Mouse (Mus musculus): ENCODE measurements around the gene Bmp6.
A peak's percentile ranks its signal among the peaks of the same experiment; 100 is the strongest.

Bmp6 gene

DNA sequence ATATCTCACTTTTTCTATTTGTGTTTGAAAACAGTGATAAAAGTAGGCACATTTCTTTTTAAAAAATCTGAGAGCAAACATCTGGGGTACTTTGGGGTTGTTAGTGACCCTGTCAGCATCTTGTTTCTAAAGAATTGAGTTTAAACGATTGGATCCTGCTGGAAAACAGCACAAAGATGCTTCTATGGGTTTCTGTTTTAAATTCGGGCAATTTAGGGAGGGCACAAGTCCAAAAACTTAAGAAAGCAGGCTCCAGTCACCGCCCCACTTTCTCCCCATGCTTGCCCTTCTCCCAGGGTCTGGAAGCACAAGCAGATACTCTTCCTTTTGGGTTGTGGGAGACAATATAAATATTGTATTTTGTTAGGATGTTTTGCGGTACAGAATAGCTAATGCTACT is 14.1 kb downstream of the Bmp6 start:
- no peak for DNase-seq

- DNase-seq, result no peak
These were observed 17.8 kb downstream of the Bmp6 start for GRCm38 (mm10) chr13:38362751-38363150.

DNA sequence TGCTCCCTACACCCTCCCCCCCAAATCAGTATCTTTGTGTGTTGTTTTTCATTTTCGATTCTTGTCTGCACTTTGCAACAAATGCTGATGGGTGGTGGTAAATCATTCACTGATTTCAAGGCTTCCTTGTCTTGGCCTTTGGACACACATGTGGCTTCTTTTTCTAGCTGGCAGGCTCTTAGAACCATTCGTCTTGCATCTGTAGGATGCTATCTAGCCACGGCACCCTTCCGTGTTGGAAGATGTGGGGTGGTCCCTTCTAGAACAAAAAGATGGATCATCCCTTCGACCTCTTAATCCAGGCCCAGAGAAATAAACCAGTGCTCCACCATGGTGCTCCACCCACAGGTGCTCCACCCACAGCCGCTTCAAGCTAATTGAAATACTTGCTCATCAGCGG is 19.0 kb downstream of the Bmp6 start:
- DNase-seq, result no peak

DNA sequence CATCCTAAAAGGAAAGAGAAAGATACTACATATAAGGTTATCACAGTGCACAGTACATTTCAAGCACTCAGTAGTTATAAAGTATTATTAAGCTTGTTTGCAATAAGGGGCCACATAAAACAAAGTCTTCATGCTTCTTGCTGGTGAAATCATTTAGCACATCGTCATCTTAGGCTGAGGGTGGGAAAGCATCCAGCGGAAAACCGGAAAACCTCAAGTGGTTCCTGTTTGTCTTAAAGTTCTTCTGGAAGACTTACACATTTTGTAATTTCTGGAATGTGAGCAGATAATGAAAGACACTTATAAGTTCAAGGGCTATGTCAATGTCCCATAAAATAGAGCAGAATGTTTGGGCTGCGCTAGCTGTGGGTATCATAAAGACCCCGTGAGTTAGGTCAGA is 24.7 kb downstream of the Bmp6 start:
- DNase-seq, result no peak

DNA sequence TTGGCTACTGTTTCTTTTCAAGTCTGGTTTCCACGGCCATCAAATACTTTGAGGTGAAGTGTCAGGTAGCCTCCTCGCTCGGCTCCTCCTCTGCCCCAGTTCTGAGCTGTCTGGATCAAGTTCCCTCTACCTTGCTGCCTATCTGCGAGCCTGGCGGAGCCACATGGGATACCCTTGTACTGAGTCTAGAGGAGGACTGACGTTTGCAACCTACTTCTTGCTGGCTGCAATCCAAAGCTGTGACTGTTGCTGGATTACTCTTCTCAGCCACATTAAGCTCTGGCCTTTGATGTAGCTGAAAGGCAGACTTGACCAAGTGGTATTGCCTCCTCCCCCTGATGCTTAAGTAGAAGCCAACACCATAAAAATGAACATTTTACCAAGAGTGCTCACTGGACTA is 31.2 kb downstream of the Bmp6 start:
- DNase-seq, result no peak

- DNase-seq, result no peak
These were observed 32.4 kb downstream of the Bmp6 start for GRCm38 (mm10) chr13:38377355-38377754.

DNA sequence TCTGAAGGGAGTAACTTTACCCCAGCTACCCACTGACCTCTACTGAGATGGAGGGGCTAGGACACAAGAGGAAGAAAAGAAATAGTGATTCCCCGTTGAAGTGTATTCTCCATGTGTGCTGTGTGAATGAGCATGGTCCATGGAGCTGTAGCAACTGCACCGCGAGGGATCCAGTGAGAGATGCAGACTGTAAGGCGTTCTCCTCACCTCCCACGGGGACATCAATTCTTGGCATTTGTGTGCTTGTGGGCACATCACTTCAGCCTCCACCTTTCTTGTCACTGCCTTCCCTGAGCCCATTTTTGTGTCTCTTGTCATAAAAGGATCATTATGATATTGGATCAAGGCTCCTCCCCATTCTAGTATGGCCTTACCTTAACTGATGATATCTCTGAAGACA is 34.9 kb downstream of the Bmp6 start:
- no peak for DNase-seq

- no peak for DNase-seq
These were observed 41.2 kb downstream of the Bmp6 start for GRCm38 (mm10) chr13:38386035-38386559.

- DNase-seq, result no peak
These were observed 42.6 kb downstream of the Bmp6 start for GRCm38 (mm10) chr13:38387453-38388040.

DNA sequence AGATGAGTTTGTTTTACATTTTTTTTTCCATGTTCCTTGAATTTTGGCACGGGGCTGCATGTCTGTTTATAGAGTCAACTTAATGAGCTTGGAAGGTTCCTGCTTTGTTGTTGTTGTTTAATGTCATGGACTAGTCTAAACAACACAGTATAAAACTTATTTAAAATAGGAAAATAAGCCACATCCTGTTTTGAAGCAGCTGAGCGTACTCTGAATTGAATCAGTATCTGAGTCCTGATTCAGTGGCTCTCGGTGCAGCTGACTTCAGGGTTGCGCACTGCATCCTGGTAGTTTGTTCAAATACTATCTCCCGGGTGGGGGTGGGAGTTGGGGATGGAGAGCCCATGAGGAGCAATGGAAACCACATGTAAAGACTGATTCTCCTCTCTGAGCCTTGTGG is 48.5 kb downstream of the Bmp6 start:
- no peak for DNase-seq

DNA sequence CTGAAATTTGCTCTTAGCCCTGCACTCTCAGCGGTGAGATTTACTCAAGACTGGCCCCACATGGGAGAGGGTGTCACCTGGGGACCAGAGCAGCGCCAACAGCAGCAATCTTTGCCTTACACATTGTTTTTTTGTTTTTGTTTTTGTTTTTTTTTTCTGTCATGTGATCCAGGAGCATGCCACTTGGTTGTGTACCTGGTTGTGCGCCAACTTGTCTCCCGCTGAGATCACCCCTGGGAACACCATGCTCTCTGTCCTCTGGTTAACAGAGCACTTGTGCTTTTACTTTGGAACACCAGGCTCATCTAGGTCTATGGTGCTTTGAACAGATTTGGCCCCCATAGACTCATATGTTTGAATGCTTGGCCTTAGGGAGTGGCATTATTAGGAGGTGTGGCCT is 50.1 kb downstream of the Bmp6 start:
- DNase-seq, result no peak

DNA sequence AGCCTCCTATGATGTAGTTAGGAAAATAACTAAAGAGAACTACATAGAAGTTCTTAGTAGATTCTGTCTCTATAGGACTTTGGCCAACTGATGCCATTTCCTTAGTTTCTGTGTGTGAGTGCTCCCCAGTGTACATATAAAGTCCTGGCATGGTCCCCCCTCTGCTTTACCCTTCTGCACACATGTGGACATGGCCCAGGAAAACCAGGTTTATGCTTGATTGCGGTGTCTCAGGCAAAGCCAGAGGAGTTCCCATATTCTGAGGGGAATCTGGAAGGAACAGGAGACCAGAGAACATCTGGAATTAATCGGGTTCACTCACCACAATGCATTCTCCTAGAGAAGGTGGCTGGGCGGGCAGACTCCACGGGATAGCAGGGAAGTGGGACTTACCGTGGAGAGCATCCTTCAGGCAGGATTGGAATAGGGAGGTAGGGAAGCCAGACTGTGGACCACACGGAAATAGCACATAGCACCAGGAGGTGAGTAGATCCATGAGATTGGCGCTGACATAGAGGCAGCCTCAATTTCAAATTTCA is 52.2 kb downstream of the Bmp6 start:
- no peak for DNase-seq

- no peak for DNase-seq
These were observed 53.8 kb downstream of the Bmp6 start for GRCm38 (mm10) chr13:38398658-38399057.

GRCm38 (mm10) chr13:38400662-38401061 is 55.8 kb downstream of the Bmp6 start:
- no peak for DNase-seq

GRCm38 (mm10) chr13:38407611-38408315 is 62.9 kb downstream of the Bmp6 start:
- DNase-seq, result no peak

GRCm38 (mm10) chr13:38408636-38409035 is 63.7 kb downstream of the Bmp6 start:
- DNase-seq, result no peak

DNA sequence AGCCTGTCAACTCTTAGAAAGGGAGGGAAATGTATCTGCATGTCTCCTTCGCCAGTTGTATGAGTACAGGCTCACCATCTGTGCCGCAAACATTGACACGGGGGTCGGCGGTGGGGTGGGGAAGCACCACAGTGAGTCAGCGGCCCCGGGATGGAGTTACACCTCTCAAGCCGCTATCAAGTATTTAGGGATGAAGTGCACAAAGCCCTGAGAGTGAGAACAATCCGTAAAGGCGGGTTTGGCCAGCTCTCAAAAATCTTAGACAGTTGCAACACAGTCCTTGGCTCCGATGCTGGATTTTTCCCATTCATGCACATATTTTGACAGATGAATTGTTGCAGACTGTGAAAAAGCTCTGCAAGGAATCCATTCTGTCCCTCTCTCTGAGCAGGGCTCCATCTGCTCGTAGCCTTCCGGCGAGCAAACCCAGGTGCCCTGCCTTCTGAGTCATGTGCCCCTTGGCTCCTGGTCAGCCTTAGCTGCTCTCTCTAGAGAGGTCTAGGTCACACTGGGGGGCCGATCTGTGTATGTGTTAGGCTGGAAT is 65.5 kb downstream of the Bmp6 start:
- no peak for DNase-seq

DNA sequence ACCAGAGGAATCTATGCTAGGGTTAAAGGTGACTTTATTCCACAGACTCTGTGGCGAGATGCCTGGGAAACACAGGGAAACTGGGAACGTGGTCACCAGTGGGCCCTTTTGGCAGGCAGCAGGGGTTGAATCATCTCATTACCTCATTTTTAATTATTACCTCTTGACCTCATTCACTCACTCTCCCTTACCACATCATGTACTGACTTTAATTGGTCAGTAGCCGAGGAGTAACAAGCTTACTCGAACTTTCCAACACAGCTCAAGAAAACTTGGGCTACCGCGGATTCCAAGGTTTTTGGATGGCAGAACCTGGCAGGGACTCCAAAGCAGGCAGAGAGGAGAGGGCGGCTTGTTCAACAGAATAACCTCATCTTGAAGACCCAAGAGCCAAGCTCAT is 74.9 kb downstream of the Bmp6 start:
- no peak for DNase-seq

GRCm38 (mm10) chr13:38422491-38422890 is 77.6 kb downstream of the Bmp6 start:
- DNase-seq, result no peak

GRCm38 (mm10) chr13:38425294-38425693 is 80.4 kb downstream of the Bmp6 start:
- no peak for DNase-seq

DNA sequence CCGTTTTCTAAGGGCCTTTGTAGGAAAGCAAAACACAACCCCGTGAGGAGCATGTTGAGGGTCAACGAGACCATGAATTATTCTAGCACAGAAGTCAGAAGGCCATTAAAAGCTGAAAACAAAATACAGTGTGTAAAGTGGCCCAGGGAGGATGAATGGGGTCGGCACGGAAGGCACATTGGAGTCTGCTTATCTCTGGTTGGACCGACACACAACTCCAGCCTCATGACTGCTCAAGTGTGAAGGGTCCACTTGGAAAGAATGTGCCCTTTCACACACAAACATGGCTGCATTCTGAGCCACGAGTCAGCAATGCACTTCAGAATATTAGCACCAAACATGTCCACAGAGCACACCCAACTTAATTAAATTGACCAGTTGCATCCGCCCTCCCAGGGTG is 84.8 kb downstream of the Bmp6 start:
- no peak for DNase-seq

- no peak for DNase-seq
These were observed 85.2 kb downstream of the Bmp6 start for GRCm38 (mm10) chr13:38430075-38430474.

GRCm38 (mm10) chr13:38434831-38435230 is 89.9 kb downstream of the Bmp6 start:
- DNase-seq, result no peak

- DNase-seq, result peak; percentile 15
These were observed 93.0 kb downstream of the Bmp6 start for GRCm38 (mm10) chr13:38437930-38438329.

Measured in thymus, postnatal 14 days (tissue).